Mouse (Mus musculus) lung, adult 2 months (tissue): ENCODE measurements around the gene Msantd3. TPM values are rescaled to one million over a fixed set of nuclear protein-coding genes. Genes with fewer than 3 reads are reported as not detected.

ENCODE experiments used
- DNase-seq: peaks from one replicate; pipeline ENCODE4 v3.0.0; 2022
- H3K4me1 ChIP-seq: fragments of 200-500 bp; 2 replicates; pipeline ENCODE4 v1.6.1; 2011; ENCODE audit warnings: low read length; ENCODE audit not compliant: control insufficient read depth, insufficient read depth
- H3K4me3 ChIP-seq: fragments of 200-500 bp; replicated peaks from 2 replicates; pipeline ENCODE3; 2011; ENCODE audit warnings: low read depth, mild to moderate bottlenecking, control low read depth, low read length; ENCODE audit errors: extremely low read depth
- CTCF ChIP-seq: fragments of 200-500 bp; IDR thresholded peaks from 2 replicates; pipeline ENCODE4 v1.5.1; 2011; ENCODE audit warnings: mild to moderate bottlenecking, low read length, control low read depth; ENCODE audit not compliant: insufficient read depth
- POLR2A ChIP-seq: fragments of 200-500 bp; IDR thresholded peaks from 2 replicates; pipeline ENCODE4 v1.6.1; 2011; ENCODE audit warnings: low read depth, mild to moderate bottlenecking, control low read depth, low read length, borderline replicate concordance; ENCODE audit errors: extremely low read depth
- WGBS: fragments of 180-500 bp; shearing (Covaris S2); methylation state at CpG from one replicate; pipeline ENCODE4 v1.1.7; 2018; 5-methylcytosine and 5-hydroxymethylcytosine counted together
- polyA plus RNA-seq: library from polyadenylated mRNA; depleted of rRNA; stranded (reverse); fragments of >200 nt; gene quantifications from 2 replicates; pipeline ENCODE4 v1.2.3, GENCODE M21; 2012

Gene Msantd3
- polyA plus RNA-seq, 1 experiment = 6.9 TPM

- TF ChIP-seq CTCF (no peak), POLR2A (no peak)
- H3K4me1 ChIP-seq = 0 out of 2 replicates have a peak, but pooled peaks cover 2% of the 10 kb centered on the region
- H3K4me3 ChIP-seq = no peak overlapping the region
- no peak for DNase-seq
- WGBS = 83% methylated on average over 2 of the region's 2 CpGs
Observed at GRCm38 (mm10) chr4:48582941-48583340, 43.2 kb downstream of the Msantd3 start.

GRCm38 (mm10) chr4:48584421-48585240 lies 44.9 kb downstream of the Msantd3 start, which contains the start of gene Tmeff1:
Tmeff1 (plus strand) TSS chr4:48585174.
- TF ChIP-seq POLR2A (no peak), CTCF (no peak)
- WGBS = 3% methylated on average over 64 of the region's 64 CpGs
- peak; percentile 36 for DNase-seq
- peaks cover 2% of the 10 kb centered on the region for H3K4me1 ChIP-seq
- H3K4me3 ChIP-seq = peak within 1 kb of the TSS; percentile 94

GRCm38 (mm10) chr4:48585241-48586098 lies 45.7 kb downstream of the Msantd3 start:
- Histone ChIP-seq H3K4me3 (peak overlapping the region; percentile 94), H3K4me1 (peaks cover 2% of the 10 kb centered on the region)
- peak; percentile 55 for DNase-seq
- TF ChIP-seq POLR2A (peak; percentile 24; the same call in 1 of the 2 replicates), CTCF (no peak)
- whole genome bisulfite sequencing = under 1% methylated on average over 92 of the region's 92 CpGs

GRCm38 (mm10) chr4:48586099-48586821 lies 46.5 kb downstream of the Msantd3 start:
- peak overlapping the region; percentile 94 for H3K4me3 ChIP-seq
- peaks cover 4% of the 10 kb centered on the region for H3K4me1 ChIP-seq
- DNase-seq = peak; percentile 39
- 18% methylated on average over 12 of the region's 12 CpGs for WGBS
- TF ChIP-seq POLR2A (0 out of 2 replicates have a peak, but pooled peaks have one; percentile 0), CTCF (no peak)

- DNase-seq = no peak
- TF ChIP-seq POLR2A (no peak), CTCF (no peak)
- WGBS = 96% methylated on average over 2 of the region's 2 CpGs
- Histone ChIP-seq H3K4me3 (no peak overlapping the region), H3K4me1 (peaks cover 7% of the 10 kb centered on the region)
Observed at GRCm38 (mm10) chr4:48587526-48587925, 47.8 kb downstream of the Msantd3 start.

- Histone ChIP-seq H3K4me1 (peaks cover 7% of the 10 kb centered on the region), H3K4me3 (no peak overlapping the region)
- 22% methylated on average over 9 of the region's 9 CpGs for WGBS
- TF ChIP-seq POLR2A (peak; percentile 47; the same call in 1 of the 2 replicates), CTCF (no peak)
- peak; percentile 20 for DNase-seq
Observed at GRCm38 (mm10) chr4:48588576-48588975, 48.8 kb downstream of the Msantd3 start.

GRCm38 (mm10) chr4:48590862-48591261 lies 51.1 kb downstream of the Msantd3 start:
- TF ChIP-seq POLR2A = no peak
- TF ChIP-seq CTCF = no peak
- 45% methylated on average over 7 of the region's 7 CpGs for WGBS
- peaks cover 5% of the 10 kb centered on the region for H3K4me1 ChIP-seq
- DNase-seq = no peak
- no peak overlapping the region for H3K4me3 ChIP-seq

- H3K4me3 ChIP-seq = no peak overlapping the region
- TF ChIP-seq POLR2A (no peak), CTCF (no peak)
- DNase-seq = no peak
- H3K4me1 ChIP-seq = peaks cover 5% of the 10 kb centered on the region
- WGBS = 67% methylated on average over 3 of the region's 3 CpGs
Observed at GRCm38 (mm10) chr4:48591390-48591789, 51.7 kb downstream of the Msantd3 start.

- no peak overlapping the region for H3K4me3 ChIP-seq
- WGBS = 47% methylated on average over 5 of the region's 5 CpGs
- TF ChIP-seq POLR2A (no peak), CTCF (no peak)
Observed at GRCm38 (mm10) chr4:48592328-48592727, 52.6 kb downstream of the Msantd3 start.

More at GRCm38 (mm10) chr4:48592328-48592727, 52.6 kb downstream of the Msantd3 start:
- no peak for DNase-seq
- peaks cover 5% of the 10 kb centered on the region for H3K4me1 ChIP-seq
